Mouse (Mus musculus): ENCODE measurements around the gene Kif18b.

The Kif18b gene

DNA sequence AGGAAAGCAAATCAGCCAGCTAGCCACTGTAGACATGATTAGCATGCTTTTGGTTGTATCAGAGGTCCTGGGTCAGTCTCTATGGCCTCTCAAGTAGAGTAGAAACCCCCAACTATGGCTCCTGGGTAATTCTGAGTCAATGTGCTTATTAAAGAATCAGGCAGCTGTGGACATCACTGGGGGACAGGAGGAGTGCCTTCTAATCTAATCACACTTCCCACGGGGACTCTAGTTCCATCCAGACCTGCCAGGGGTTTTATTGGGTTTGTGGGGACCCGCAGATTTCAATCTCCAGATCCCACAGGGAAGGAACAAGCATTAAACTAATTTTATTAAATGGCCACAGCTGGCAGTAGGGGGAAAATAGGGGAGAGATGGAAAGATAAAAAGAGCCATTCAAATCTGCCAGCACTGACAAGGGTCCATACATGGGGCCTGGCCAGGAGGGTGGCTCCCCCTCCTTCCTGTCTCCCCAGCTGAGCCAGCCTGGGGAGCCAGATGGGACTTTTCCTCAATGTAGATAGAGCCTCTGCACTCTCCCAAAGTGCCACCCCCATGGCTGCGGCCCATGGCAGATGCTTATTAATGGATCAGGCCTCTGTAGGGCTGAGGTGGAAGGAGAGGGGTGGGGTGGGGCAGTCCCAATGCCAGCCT is 12.7 kb upstream of the Kif18b start:
- DNase-seq (ENCODE audit: low spot score) = no peak

- no peak for DNase-seq (ENCODE audit: low spot score)
These were observed 11.3 kb upstream of the Kif18b start for GRCm38 (mm10) chr11:102936272-102936671.

DNA sequence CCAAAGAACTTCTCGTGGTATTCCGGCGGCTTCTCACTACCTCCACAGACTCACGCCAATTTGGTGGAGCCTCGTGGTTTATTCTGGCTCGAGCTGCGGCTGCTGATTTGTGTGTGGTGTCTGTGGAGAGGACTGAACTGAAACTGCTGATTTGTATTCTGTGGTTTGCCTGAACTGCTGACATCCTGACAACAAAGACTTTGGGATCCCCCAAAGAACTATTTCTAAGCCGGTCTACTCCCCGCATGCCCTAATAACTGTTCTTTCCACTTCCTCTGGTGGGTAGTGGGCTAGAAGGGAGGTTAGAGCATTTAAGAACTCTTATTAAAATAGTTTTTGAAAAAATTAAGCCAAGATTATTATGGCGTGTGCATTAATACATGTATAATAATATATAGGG is 5.7 kb upstream of the Kif18b start:
- DNase-seq (ENCODE audit: low spot score) = no peak

DNA sequence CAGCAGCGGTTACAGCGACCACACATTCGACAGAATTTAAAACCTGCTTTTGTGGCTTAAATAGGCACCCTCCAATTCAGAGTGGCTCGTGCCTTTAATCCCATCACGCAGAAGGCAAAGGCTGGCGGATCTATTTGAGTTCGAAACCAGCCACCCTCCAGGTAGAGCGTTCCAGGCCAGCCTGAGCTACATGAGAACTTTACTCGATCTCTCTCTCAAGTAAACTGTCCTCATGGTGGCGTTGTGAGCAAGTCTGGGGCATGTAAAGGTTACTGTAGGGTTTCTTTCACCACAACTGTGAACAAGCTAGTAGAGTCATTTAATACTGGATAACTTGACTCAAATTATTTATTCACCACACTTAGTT is 410 bp upstream of the Kif18b start:
- DNase-seq (ENCODE audit: low spot score) = no peak

GRCm38 (mm10) chr11:102921491-102921890 is 3.4 kb downstream of the Kif18b start:
- DNase-seq (ENCODE audit: low spot score) = no peak

- no peak for DNase-seq (ENCODE audit: low spot score)
These were observed 6.8 kb downstream of the Kif18b start for GRCm38 (mm10) chr11:102918077-102918476.

GRCm38 (mm10) chr11:102915380-102915779 is 9.5 kb downstream of the Kif18b start:
- no peak for DNase-seq (ENCODE audit: low spot score)

- no peak for DNase-seq (ENCODE audit: low spot score)
These were observed 13.5 kb downstream of the Kif18b start for GRCm38 (mm10) chr11:102911376-102911775.

GRCm38 (mm10) chr11:102903654-102904053 is 21.3 kb downstream of the Kif18b start:
- no peak for DNase-seq (ENCODE audit: low spot score)

GRCm38 (mm10) chr11:102902107-102902506 is 22.8 kb downstream of the Kif18b start:
- no peak for DNase-seq (ENCODE audit: low spot score)

DNA sequence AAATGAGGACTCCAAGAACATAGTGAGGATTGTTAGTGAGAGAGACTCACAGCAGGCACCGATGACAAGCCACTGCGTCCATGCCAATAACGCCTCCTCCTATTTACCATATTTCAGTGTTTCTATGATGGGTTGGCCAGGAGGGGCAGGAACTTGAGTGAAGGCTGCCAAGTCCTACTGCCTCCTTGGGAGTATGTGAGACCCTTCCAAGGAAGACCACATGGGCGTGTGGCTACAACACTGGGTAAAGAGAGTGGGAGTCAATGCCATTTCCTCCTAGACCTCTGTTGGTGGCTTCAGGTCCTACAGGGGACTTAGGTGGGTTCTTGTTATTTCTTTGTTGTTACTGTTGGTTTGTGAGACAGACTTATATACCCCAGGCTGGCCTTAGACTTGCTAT is 23.7 kb downstream of the Kif18b start:
- no peak for DNase-seq (ENCODE audit: low spot score)

- DNase-seq (ENCODE audit: low spot score) = peak; percentile 44
These were observed 24.2 kb downstream of the Kif18b start, which contains the start of gene Gfap for GRCm38 (mm10) chr11:102900763-102901162. Gfap (minus strand) TSS chr11:102900912.

DNA sequence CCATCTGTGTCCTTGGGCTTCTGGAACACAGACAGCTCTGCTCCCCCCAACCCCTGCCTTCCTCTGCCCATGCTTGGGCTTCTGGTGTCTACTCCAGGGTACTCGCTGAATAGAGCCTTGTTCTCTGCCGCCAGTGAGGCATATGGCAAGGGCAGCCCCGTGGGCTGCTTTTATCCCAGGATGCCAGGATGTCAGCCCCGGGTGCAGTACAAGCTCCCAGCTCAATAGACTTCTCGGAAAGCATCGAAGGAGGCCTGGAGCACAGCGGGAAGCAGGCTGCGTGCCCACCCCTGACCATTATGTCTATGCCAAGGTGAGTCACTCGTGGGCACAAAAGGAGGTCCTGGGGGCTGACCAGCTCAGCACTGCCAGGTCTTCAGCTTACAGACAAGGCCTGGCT is 26.5 kb downstream of the Kif18b start:
- DNase-seq (ENCODE audit: low spot score) = no peak

DNA sequence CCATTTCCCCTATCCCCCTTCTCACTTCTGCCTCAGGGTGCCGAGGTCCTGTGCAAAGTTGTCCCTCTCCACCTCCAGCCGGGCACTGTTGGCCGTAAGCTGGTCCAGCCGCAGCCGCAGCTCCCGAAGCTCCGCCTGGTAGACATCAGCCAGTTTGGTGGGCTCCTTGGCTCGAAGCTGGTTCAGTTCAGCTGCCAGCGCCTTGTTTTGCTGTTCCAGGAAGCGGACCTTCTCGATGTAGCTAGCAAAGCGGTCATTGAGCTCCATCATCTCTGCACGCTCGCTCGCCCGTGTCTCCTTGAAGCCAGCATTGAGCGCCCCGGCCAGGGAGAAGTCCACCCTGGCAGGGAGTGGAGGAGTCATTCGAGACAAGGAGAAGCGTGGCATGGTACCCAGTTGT is 28.3 kb downstream of the Kif18b start:
- DNase-seq (ENCODE audit: low spot score) = no peak

- DNase-seq (ENCODE audit: low spot score) = no peak
These were observed 29.1 kb downstream of the Kif18b start for GRCm38 (mm10) chr11:102895779-102896178.

GRCm38 (mm10) chr11:102894716-102895115 is 30.2 kb downstream of the Kif18b start:
- DNase-seq (ENCODE audit: low spot score) = no peak

DNA sequence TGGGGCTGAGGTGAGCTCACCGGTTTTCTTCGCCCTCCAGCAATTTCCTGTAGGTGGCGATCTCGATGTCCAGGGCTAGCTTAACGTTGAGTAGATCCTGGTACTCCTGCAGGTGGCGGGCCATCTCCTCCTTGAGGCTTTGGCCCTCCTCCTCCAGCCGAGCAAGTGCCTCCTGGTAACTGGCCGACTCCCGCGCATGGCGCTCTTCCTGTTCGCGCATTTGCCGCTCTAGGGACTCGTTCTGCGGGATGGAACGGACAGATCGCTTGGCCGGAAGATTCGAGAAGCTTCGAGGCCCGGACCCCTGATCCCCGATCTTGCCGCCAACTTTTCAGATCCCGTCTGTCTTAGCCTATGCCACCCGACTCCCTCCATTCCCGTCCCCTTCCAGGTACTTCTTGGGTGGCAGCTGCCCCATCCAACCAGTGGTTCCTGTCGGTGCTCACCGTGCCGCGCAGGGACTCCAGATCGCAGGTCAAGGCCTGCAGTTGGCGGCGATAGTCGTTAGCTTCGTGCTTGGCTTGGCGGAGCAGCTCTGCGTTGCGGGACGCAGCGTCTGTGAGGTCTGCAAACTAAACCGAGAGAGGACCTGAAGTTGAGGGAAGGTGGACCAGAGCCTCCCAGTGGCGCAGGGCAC is 31.8 kb downstream of the Kif18b start:
- no peak for DNase-seq (ENCODE audit: low spot score)

GRCm38 (mm10) chr11:102890096-102890495 is 34.8 kb downstream of the Kif18b start:
- DNase-seq (ENCODE audit: low spot score) = no peak

GRCm38 (mm10) chr11:102888135-102888534 is 36.8 kb downstream of the Kif18b start:
- no peak for DNase-seq (ENCODE audit: low spot score)

DNA sequence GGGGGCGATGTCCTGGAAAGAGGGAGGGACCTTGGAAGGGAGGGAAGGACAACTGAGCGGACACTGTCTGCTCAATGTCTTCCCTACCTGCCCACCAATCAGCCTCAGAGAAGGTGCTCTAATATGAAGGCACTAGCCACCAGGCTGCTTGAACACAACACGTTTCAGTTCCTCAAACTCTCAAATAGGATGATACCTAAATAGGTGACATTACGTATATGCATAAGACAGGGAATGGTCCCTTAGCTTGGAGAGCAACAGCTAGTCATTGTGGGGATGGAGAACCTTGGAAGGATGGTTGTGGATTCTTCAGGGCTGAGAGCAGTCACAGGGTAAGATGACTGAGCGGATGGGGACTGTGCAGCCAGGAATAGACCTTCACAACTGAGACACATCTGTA is 37.5 kb downstream of the Kif18b start:
- no peak for DNase-seq (ENCODE audit: low spot score)

GRCm38 (mm10) chr11:102884616-102885219 is 40.2 kb downstream of the Kif18b start, which contains the start of gene Fam187a:
Fam187a (plus strand) TSS chr11:102885169.
- no peak for DNase-seq (ENCODE audit: low spot score)

GRCm38 (mm10) chr11:102881314-102882198 is 43.4 kb downstream of the Kif18b start:
- no peak for DNase-seq (ENCODE audit: low spot score)

Measured in urinary bladder, postnatal 10 days (tissue).